Mouse (Mus musculus) forebrain, embryonic 11.5 days (tissue): Measurements from ENCODE around the gene Wbp11. TPM values are rescaled to one million over a fixed set of nuclear protein-coding genes. Genes with fewer than 3 reads are reported as not detected.

Experiments used
- ATAC-seq: fragments of 200-750 bp; cut with Nextera tagmentation; replicated peaks from 2 replicates; pipeline ENCODE4 v1.8.0; 2017; ENCODE audit warnings: moderate TSS enrichment; ENCODE audit not compliant: low FRiP score
- DNase-seq: peaks from one replicate; pipeline ENCODE4 v3.0.0-alpha.2; 2017; ENCODE audit warnings: low spot score
- H3K27ac ChIP-seq: fragments of 300-500 bp; sonication (generic); 2 replicates; pipeline ENCODE4 v1.5.1; 2014; ENCODE audit warnings: low read depth, low read length
- H3K27me3 ChIP-seq: fragments of 300-500 bp; sonication (generic); 2 replicates; pipeline ENCODE4 v1.6.1; 2014; ENCODE audit warnings: mild to moderate bottlenecking, low read length, mixed read lengths; ENCODE audit not compliant: control insufficient read depth, insufficient read depth
- H3K36me3 ChIP-seq: fragments of 300-500 bp; sonication (generic); 2 replicates; pipeline ENCODE4 v1.6.1; 2014; ENCODE audit warnings: mild to moderate bottlenecking, low read length, moderate library complexity, mixed read lengths; ENCODE audit not compliant: control insufficient read depth, insufficient read depth
- H3K4me1 ChIP-seq: fragments of 300-500 bp; sonication (generic); replicated peaks from 2 replicates; pipeline ENCODE4 v1.6.1; 2014; ENCODE audit warnings: low read length, mixed read lengths; ENCODE audit not compliant: control insufficient read depth, insufficient read depth
- H3K4me2 ChIP-seq: fragments of 300-500 bp; sonication (generic); 2 replicates; pipeline ENCODE4 v1.6.1; 2014; ENCODE audit warnings: low read depth, mild to moderate bottlenecking, low read length, moderate library complexity, mixed read lengths; ENCODE audit not compliant: severe bottlenecking
- H3K4me3 ChIP-seq: fragments of 300-500 bp; sonication (generic); 2 replicates; pipeline ENCODE4 v1.5.1; 2014; ENCODE audit warnings: low read depth, low read length
- H3K9ac ChIP-seq: fragments of 300-500 bp; sonication (generic); 2 replicates; pipeline ENCODE4 v1.6.1; 2014; ENCODE audit warnings: low read length
- H3K9me3 ChIP-seq: fragments of 300-500 bp; sonication (generic); 2 replicates; pipeline ENCODE4 v1.6.1; 2016; ENCODE audit warnings: low read length, mixed read lengths; ENCODE audit not compliant: control insufficient read depth
- WGBS: fragments of 180-500 bp; shearing (Covaris S2); extraction: QIAGEN DNeasy Blood & Tissue Kit; methylation state at CpG from one replicate; pipeline ENCODE4 v1.1.7; 2014; 5-methylcytosine and 5-hydroxymethylcytosine counted together
- polyA plus RNA-seq: library from polyadenylated mRNA; unstranded; fragments of >200 nt; fragmentation: Nextera tagmentation; extraction: Ambion mirVana; gene quantifications from 2 replicates; pipeline ENCODE4 v1.2.1, GENCODE M21; 2014

Gene Wbp11
- polyA plus RNA-seq, 1 experiment from 2014 or later: 191 TPM

DNA sequence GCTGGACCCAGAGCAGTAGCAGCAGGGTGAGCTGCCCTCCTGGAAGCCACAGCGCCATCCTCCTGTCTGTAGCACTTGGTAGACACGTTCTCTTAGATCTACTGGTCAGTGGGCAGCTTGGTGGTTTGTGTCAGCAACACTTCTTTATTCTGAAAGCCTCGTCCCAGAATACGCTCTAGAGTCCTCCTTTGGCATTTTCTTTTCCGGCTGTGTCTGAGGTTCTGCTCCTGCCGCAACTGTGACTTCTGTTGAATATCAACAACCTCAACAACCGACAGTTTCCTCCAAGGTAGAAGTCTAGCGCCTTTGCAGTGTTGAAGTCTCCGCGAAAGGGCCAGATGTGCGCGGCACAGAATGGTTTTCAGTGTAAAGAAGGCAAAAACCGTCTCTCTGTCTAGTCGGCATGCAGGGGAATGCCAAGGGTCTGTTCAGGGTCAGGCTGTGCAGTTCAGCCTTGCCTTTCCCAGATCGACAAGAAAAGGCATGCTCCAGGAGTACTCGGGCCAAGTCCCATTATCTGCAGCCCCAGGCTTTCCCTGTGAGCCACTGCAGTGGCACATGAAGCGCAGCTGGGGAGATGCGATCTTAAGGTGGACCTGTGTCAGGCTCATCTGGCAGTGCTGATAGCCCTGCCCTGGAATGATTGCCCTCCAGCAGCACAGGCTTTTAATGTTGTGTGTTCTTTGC, 29.3 kb upstream of the Wbp11 start, which contains the start of gene Art4:
Gene Art4 (minus strand): TSS at position 548 of the 687 bp plus-strand sequence.
- DNase-seq: no peak
- no peaks in the 10 kb centered on the region for H3K9me3 ChIP-seq
- peak; percentile 53 for ATAC-seq
- H3K27me3 ChIP-seq: no peaks in the 10 kb centered on the region
- WGBS: 82% methylated on average over 18 of the region's 18 CpGs
- H3K27ac ChIP-seq: no peak within 1 kb of the TSS
- no peak within 1 kb of the TSS for H3K4me2 ChIP-seq
- H3K9ac ChIP-seq: no peak within 1 kb of the TSS
- H3K36me3 ChIP-seq: no peaks in the 10 kb centered on the region
- no peaks in the 10 kb centered on the region for H3K4me1 ChIP-seq
- no peak within 1 kb of the TSS for H3K4me3 ChIP-seq

DNA sequence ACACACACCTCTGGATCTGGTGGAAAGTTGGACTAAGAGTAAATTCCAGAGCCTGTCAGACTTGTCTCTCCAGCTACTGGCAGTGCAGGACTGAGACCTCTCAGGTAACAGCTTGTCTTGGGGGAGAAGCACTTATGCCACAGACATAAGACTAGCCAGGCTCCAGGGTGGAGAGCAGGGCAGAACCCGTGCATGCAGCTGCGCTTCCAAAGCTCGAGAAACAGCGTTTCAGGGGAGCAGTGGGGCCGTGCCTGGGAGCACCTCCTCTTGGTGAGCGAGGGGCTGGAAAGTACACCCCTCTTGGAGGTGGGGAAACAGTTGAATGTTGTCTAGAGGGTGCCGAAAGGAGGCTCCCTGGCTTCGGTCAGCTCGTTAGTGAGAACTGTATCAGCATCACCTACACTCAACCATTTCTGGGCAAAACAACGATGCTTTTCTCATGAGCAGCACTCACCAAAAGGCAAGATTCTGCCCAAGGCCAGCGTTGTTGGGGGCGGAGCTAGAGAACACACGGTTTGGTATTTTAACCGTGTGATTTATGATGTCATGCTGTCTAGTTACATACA, 28.1 kb upstream of the Wbp11 start:
- no peak overlapping the region for H3K4me3 ChIP-seq
- no peaks in the 10 kb centered on the region for H3K27me3 ChIP-seq
- no peak for DNase-seq
- no peaks in the 10 kb centered on the region for H3K36me3 ChIP-seq
- WGBS: 69% methylated on average over 14 of the region's 14 CpGs
- H3K9me3 ChIP-seq: no peaks in the 10 kb centered on the region
- H3K9ac ChIP-seq: no peak overlapping the region
- H3K4me1 ChIP-seq: no peaks in the 10 kb centered on the region
- H3K27ac ChIP-seq: no peak overlapping the region
- ATAC-seq: 0 out of 2 replicates have a peak, but pooled peaks have one; percentile 6
- no peak overlapping the region for H3K4me2 ChIP-seq

DNA sequence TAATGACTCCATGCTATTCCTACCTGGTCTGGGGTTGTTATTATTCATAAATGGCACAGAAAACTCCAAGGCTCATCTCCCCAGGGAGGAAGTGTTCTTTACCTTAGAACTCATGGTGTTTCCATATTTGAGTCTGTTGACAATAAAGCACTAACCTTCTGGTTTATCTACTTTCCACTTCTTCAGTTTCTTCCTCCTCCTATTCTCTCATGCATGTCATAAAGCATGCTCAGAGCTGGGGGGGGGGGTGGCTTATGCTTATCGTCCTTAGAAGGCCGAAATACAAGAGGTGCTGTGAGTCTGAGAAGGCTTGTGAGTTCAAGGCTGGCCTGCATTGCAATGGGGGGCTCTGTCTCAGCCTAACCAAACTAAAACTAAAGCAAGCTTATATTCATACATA, 27.1 kb upstream of the Wbp11 start:
- WGBS: 86% methylated on average over 2 of the region's 2 CpGs
- DNase-seq: no peak

DNA sequence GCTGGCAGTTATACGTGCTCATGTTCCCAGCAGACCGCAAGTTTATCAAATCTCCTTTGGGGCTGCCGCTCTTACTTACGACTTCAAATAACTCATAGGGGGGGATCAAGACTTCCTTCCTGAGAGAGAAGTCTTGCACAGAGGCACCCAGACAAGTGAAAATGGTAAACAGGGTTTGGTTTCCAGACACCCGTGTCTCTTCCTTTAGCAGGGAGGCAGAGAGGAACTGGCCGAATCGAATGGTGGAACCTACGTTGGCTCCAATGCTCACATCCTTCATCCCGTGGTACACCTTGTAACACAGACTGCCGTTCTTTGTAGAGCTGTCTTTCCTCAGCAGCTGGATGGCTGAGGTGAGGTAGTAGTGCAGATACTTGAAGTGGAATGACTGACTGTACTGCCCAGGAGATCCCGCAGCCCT, 26.3 kb upstream of the Wbp11 start:
- Histone ChIP-seq H3K4me3 (no peak overlapping the region), H3K4me1 (no peaks in the 10 kb centered on the region), H3K4me2 (no peak overlapping the region), H3K9me3 (no peaks in the 10 kb centered on the region), H3K27me3 (no peaks in the 10 kb centered on the region), H3K36me3 (no peaks in the 10 kb centered on the region), H3K27ac (no peak overlapping the region), H3K9ac (no peak overlapping the region)
- no peak for DNase-seq
- no peak for ATAC-seq
- WGBS: 92% methylated on average over 11 of the region's 11 CpGs

More for the DNA sequence above, 27.1 kb upstream of the Wbp11 start:
- Histone ChIP-seq H3K9ac (no peak overlapping the region), H3K4me3 (no peak overlapping the region), H3K36me3 (no peaks in the 10 kb centered on the region), H3K27me3 (no peaks in the 10 kb centered on the region), H3K27ac (no peak overlapping the region), H3K9me3 (no peaks in the 10 kb centered on the region), H3K4me1 (no peaks in the 10 kb centered on the region), H3K4me2 (no peak overlapping the region)
- ATAC-seq: no peak

DNA sequence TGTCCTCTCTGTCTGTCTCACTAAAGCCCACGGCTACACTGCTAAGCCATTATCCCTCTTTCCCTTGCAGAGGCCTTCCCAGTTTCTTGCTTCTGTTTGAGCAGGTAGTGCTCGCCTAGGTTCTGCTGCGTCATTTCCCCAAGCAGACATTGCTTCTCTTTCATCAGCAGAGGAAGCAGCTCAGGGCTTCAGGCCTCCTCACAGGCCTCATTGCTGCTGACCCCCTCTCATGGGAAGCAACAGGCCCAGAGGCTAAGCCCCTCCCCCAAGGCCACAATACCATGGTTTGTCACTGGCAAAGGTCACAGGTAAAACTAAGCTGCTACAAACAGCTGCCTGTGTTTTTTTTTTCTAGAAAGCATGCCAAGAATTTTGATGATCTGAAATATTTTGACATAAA, 24.7 kb upstream of the Wbp11 start:
- no peak overlapping the region for H3K27ac ChIP-seq
- WGBS: 48% methylated on average over 3 of the region's 3 CpGs

DNA sequence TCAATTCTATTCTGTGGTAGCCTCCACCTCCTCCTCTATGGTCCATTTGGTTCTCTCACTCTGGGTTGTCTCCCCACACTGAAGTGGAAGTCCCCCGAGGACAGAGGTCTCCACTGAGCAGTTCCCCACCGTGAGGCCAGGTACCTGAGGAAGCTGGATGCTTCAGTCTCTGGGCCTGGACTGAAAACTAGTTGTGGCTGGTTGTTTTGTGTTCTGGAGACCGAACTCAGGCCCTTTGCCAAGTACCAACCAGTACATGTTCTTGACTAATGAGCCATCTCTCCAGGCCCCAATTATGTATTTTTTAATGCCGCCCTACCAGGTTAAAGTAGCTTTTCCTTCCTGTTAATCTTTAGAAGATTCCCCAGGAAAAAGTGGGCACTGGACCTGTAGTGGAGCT, 24.3 kb upstream of the Wbp11 start:
- no peak overlapping the region for H3K27ac ChIP-seq
- no peaks in the 10 kb centered on the region for H3K27me3 ChIP-seq
- H3K9me3 ChIP-seq: no peaks in the 10 kb centered on the region
- H3K36me3 ChIP-seq: no peaks in the 10 kb centered on the region
- no peak overlapping the region for H3K4me3 ChIP-seq
- H3K9ac ChIP-seq: no peak overlapping the region
- H3K4me1 ChIP-seq: no peaks in the 10 kb centered on the region
- ATAC-seq: no peak
- 89% methylated on average over 4 of the region's 4 CpGs for WGBS
- no peak overlapping the region for H3K4me2 ChIP-seq
- no peak for DNase-seq

More for the DNA sequence above, 24.7 kb upstream of the Wbp11 start:
- H3K4me2 ChIP-seq: no peak overlapping the region
- ATAC-seq (no peak), DNase-seq (no peak)
- H3K9ac ChIP-seq: no peak overlapping the region
- no peaks in the 10 kb centered on the region for H3K36me3 ChIP-seq
- H3K9me3 ChIP-seq: no peaks in the 10 kb centered on the region
- no peaks in the 10 kb centered on the region for H3K27me3 ChIP-seq
- no peaks in the 10 kb centered on the region for H3K4me1 ChIP-seq
- H3K4me3 ChIP-seq: no peak overlapping the region

DNA sequence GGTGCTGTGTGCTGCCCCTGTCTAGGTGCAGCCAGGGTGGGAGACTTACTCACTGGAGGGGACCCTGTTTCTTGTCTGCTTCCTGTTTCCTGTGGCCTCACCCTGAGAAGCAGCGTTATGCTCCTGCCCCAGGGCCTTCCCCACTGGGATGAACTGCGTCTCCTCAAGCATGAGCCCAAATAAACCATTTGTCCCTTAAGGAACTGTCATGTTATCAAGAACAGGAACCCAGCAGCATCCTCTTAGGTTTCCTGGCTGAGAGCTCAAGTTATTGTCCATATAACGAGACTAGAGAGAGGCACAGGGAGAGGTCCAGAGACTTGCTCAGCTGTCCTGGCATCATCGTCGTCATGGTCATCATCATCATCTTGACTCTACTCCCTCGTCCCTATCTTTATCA, 22.2 kb upstream of the Wbp11 start:
- WGBS: 89% methylated on average over 6 of the region's 6 CpGs
- Histone ChIP-seq H3K4me2 (no peak overlapping the region), H3K27ac (no peak overlapping the region), H3K9me3 (no peaks in the 10 kb centered on the region), H3K4me3 (no peak overlapping the region), H3K9ac (no peak overlapping the region), H3K36me3 (no peaks in the 10 kb centered on the region), H3K27me3 (no peaks in the 10 kb centered on the region), H3K4me1 (no peaks in the 10 kb centered on the region)
- no peak for ATAC-seq
- DNase-seq: no peak

DNA sequence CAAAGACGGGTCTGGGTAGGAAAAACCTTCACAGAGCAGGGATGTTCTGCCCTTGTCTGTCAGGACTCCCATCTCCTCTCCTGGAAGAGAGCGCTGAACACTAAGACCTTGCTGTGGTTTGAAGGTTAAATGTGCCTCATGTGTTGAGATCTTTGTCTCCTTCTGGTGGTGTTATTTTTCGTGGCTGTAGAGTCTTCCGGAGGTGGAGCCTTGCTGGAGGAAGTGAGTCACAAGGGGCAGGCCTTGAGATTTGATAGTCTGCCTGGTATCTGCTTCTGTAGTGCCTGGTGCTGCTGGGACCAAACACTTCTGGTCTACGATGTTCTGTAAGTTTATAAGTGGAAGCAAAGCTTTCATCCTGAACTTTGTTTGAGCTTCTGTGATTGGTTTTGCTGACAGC, 20.9 kb upstream of the Wbp11 start:
- Histone ChIP-seq H3K27me3 (no peaks in the 10 kb centered on the region), H3K9ac (no peak overlapping the region), H3K4me2 (no peak overlapping the region), H3K27ac (no peak overlapping the region), H3K36me3 (no peaks in the 10 kb centered on the region), H3K4me3 (no peak overlapping the region), H3K9me3 (no peaks in the 10 kb centered on the region), H3K4me1 (no peaks in the 10 kb centered on the region)
- WGBS: 90% methylated on average over 5 of the region's 5 CpGs
- ATAC-seq: no peak
- no peak for DNase-seq

DNA sequence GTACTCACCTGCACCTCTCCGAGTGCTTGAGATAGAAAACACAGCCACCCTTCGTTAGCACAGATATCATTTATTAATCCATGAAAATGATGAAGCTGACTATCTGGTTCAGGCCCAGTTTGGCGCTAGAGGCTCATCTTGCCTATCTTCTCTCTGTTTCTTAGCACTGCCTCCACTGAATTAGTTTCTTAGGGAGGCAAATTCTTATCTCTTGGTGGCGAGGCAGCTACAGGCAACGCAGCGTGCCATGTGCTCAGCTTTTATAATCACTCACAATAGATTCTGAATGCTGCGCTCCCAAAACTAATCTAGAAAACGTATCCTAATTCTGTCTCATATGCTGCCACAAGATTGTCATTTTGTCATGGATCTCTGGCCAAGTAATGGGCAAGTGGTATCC, 20.4 kb upstream of the Wbp11 start:
- ATAC-seq (no peak), DNase-seq (no peak)
- no peak overlapping the region for H3K27ac ChIP-seq
- H3K4me1 ChIP-seq: no peaks in the 10 kb centered on the region
- H3K27me3 ChIP-seq: no peaks in the 10 kb centered on the region
- no peak overlapping the region for H3K4me2 ChIP-seq
- H3K9ac ChIP-seq: no peak overlapping the region
- H3K9me3 ChIP-seq: no peaks in the 10 kb centered on the region
- no peaks in the 10 kb centered on the region for H3K36me3 ChIP-seq
- 89% methylated on average over 8 of the region's 8 CpGs for WGBS
- H3K4me3 ChIP-seq: no peak overlapping the region
